Mouse (Mus musculus): ENCODE results near the gene Rrbp1. TPM values are rescaled to one million over a fixed set of nuclear protein-coding genes. Genes with fewer than 3 reads are reported as not detected.

The Rrbp1 gene
- total RNA-seq (2014; fragmentation: Nextera tagmentation) (85.3 and 86.1 TPM in 2 replicates), total RNA-seq (2017) (31.3 and 39.7 TPM in 2 replicates), polyA plus RNA-seq (2012) (70.6 and 71.2 TPM in 2 replicates)

GRCm38 (mm10) chr2:144011080-144011551, at the start of gene Rrbp1:
Gene Rrbp1, minus strand, starts transcription at chr2:144011263.
- Histone ChIP-seq H3K36me3 (replicated peaks) (peaks cover 18% of the 10 kb centered on the region), H3K4me3 (ENCODE audit: low read depth, low read length) (peak within 1 kb of the TSS; percentile 91), H3K4me1 (ENCODE audit: insufficient read depth, low read depth, low read length) (peaks cover 20% of the 10 kb centered on the region), H3K9me3 (replicated peaks) (no peaks in the 10 kb centered on the region), H3K27me3 (ENCODE audit: insufficient read depth, low read length) (peaks cover 12% of the 10 kb centered on the region; the same call in 1 of the 2 replicates)
- TF ChIP-seq GATA2 (IDR thresholded peaks at IDR 0.05; ENCODE audit: borderline replicate concordance, low read depth, low read length) (no peak), TAL1 (conservative IDR thresholded peaks at IDR 0.05; ENCODE audit: low read depth, low read length) (no peak), POLR2AphosphoS5 (IDR thresholded peaks at IDR 0.05; ENCODE audit: insufficient replicate concordance, low read depth, low read length) (no peak), CTCF (IDR thresholded peaks at IDR 0.05; ENCODE audit: low read depth, low read length) (no peak), GATA1 (IDR thresholded peaks at IDR 0.05; ENCODE audit: borderline replicate concordance, low read length) (no peak)
- DNase-seq (ENCODE audit: low spot score) (peak; percentile 98), ATAC-seq (ENCODE audit: extremely low read depth, insufficient number of reproducible peaks, low FRiP score, poor library complexity, severe bottlenecking) (peak; percentile 94)

GRCm38 (mm10) chr2:144057735-144058134, 46.7 kb upstream of the Rrbp1 start:
- Histone ChIP-seq H3K4me1 (ENCODE audit: insufficient read depth, low read depth, low read length) (no peaks in the 10 kb centered on the region), H3K27me3 (ENCODE audit: insufficient read depth, low read length) (no peaks in the 10 kb centered on the region), H3K36me3 (replicated peaks) (no peaks in the 10 kb centered on the region), H3K4me3 (ENCODE audit: low read depth, low read length) (no peak overlapping the region), H3K9me3 (replicated peaks) (no peaks in the 10 kb centered on the region)
- TF ChIP-seq CTCF (IDR thresholded peaks at IDR 0.05; ENCODE audit: low read depth, low read length) = no peak
- TF ChIP-seq POLR2AphosphoS5 (IDR thresholded peaks at IDR 0.05; ENCODE audit: insufficient replicate concordance, low read depth, low read length) = no peak
- no peak for TF ChIP-seq TAL1 (conservative IDR thresholded peaks at IDR 0.05; ENCODE audit: low read depth, low read length)
- TF ChIP-seq GATA2 (IDR thresholded peaks at IDR 0.05; ENCODE audit: borderline replicate concordance, low read depth, low read length) = no peak
- no peak for TF ChIP-seq GATA1 (IDR thresholded peaks at IDR 0.05; ENCODE audit: borderline replicate concordance, low read length)
- no peak for DNase-seq (ENCODE audit: low spot score)
- ATAC-seq (ENCODE audit: extremely low read depth, insufficient number of reproducible peaks, low FRiP score, poor library complexity, severe bottlenecking) = no peak

DNA sequence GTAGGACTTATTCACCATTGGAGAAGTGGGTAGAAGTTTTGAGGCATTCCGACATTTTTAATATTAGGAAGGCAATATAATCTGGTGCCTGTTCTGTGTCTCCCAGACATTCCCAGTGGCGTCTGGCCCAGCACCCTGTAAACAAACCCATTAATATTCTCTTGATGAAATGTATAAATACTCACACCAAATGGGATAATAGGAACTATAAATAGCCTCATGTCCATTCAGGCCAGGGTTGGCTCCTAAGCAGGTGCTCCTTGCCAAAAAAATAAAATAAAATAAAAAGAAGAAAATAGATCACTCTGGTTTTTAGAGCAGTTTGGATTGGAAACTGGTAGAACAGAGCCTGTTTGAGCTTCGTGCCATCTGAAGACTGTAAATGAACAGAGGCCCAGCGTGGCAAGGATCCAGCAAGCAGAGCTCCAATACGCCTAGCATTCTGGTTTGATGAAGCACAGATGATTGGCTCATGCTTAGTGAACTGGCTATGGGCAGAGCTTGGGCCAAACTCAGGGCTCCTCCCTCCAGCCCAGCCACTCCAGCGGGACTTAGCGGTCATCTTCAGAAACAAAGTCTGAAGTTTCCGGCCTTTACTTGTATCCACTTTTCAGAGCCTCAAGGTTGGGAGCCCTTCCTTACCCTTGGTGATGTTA, 41.5 kb upstream of the Rrbp1 start:
- H3K4me1 ChIP-seq (ENCODE audit: insufficient read depth, low read depth, low read length) = no peaks in the 10 kb centered on the region
- H3K9me3 ChIP-seq (replicated peaks) = no peaks in the 10 kb centered on the region
- TF ChIP-seq POLR2AphosphoS5 (IDR thresholded peaks at IDR 0.05; ENCODE audit: insufficient replicate concordance, low read depth, low read length) = no peak
- ATAC-seq (ENCODE audit: extremely low read depth, insufficient number of reproducible peaks, low FRiP score, poor library complexity, severe bottlenecking) = no peak
- H3K4me3 ChIP-seq (ENCODE audit: low read depth, low read length) = no peak overlapping the region
- H3K27me3 ChIP-seq (ENCODE audit: insufficient read depth, low read length) = no peaks in the 10 kb centered on the region
- DNase-seq (ENCODE audit: low spot score) = no peak
- no peaks in the 10 kb centered on the region for H3K36me3 ChIP-seq (replicated peaks)

DNA sequence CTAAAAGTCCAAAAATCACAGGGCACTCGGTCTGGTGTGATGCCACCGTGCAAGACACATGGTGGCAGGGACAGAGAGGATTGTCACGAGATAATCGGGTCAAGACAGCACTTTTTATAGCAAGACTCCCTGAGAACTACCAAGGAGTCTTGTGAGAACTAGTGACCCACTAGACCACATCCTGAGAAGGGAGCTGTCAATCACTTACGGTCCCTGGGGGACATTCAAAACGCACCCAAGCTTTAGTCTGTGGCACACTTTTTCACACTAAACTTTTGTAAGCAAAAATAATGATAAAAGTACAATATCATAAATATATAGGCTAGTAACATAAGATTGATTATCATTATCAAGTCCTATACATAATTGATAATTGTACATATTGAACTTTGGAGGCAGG, 39.8 kb upstream of the Rrbp1 start:
- DNase-seq (ENCODE audit: low spot score) (no peak), ATAC-seq (ENCODE audit: extremely low read depth, insufficient number of reproducible peaks, low FRiP score, poor library complexity, severe bottlenecking) (no peak)
- Histone ChIP-seq H3K4me1 (ENCODE audit: insufficient read depth, low read depth, low read length) (0 out of 2 replicates have a peak, but pooled peaks cover 3% of the 10 kb centered on the region), H3K4me3 (ENCODE audit: low read depth, low read length) (no peak overlapping the region), H3K27me3 (ENCODE audit: insufficient read depth, low read length) (no peaks in the 10 kb centered on the region), H3K36me3 (replicated peaks) (no peaks in the 10 kb centered on the region), H3K9me3 (replicated peaks) (no peaks in the 10 kb centered on the region)
- TF ChIP-seq GATA1 (IDR thresholded peaks at IDR 0.05; ENCODE audit: borderline replicate concordance, low read length) = no peak
- no peak for TF ChIP-seq TAL1 (conservative IDR thresholded peaks at IDR 0.05; ENCODE audit: low read depth, low read length)
- TF ChIP-seq POLR2AphosphoS5 (IDR thresholded peaks at IDR 0.05; ENCODE audit: insufficient replicate concordance, low read depth, low read length) = no peak

- Histone ChIP-seq H3K4me3 (ENCODE audit: low read depth, low read length) (no peak overlapping the region), H3K4me1 (ENCODE audit: insufficient read depth, low read depth, low read length) (0 out of 2 replicates have a peak, but pooled peaks cover 3% of the 10 kb centered on the region), H3K9me3 (replicated peaks) (no peaks in the 10 kb centered on the region), H3K36me3 (replicated peaks) (no peaks in the 10 kb centered on the region), H3K27me3 (ENCODE audit: insufficient read depth, low read length) (no peaks in the 10 kb centered on the region)
- TF ChIP-seq GATA2 (IDR thresholded peaks at IDR 0.05; ENCODE audit: borderline replicate concordance, low read depth, low read length) = no peak
- TF ChIP-seq CTCF (IDR thresholded peaks at IDR 0.05; ENCODE audit: low read depth, low read length) = no peak
- TF ChIP-seq GATA1 (IDR thresholded peaks at IDR 0.05; ENCODE audit: borderline replicate concordance, low read length) = no peak
- no peak for TF ChIP-seq TAL1 (conservative IDR thresholded peaks at IDR 0.05; ENCODE audit: low read depth, low read length)
- TF ChIP-seq POLR2AphosphoS5 (IDR thresholded peaks at IDR 0.05; ENCODE audit: insufficient replicate concordance, low read depth, low read length) = no peak
- ATAC-seq (ENCODE audit: extremely low read depth, insufficient number of reproducible peaks, low FRiP score, poor library complexity, severe bottlenecking) (no peak), DNase-seq (ENCODE audit: low spot score) (no peak)
These were observed 39.1 kb upstream of the Rrbp1 start for GRCm38 (mm10) chr2:144050146-144050680.

DNA sequence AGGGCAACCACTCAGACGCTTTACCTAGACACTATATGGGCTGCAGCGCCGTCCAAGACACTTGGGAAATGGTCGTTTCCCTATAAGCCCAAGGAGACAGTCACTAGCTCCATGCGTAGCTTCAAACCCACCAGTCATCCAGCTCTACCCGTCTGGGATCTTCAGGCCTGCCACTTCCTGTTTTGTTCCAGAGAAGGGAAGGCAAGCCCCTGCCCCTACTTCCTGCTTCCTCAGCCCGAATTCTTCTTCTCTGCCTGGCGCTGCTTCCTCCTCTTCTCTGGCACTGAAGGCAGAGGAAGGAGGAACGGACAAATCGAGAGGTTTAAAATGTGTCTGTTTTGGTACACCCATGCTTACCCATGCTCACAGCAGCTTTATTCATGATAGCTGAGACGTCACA, 35.9 kb upstream of the Rrbp1 start:
- H3K4me1 ChIP-seq (ENCODE audit: insufficient read depth, low read depth, low read length) = 0 out of 2 replicates have a peak, but pooled peaks cover 3% of the 10 kb centered on the region

More for the DNA sequence above, 35.9 kb upstream of the Rrbp1 start:
- no peak for ATAC-seq (ENCODE audit: extremely low read depth, insufficient number of reproducible peaks, low FRiP score, poor library complexity, severe bottlenecking)
- TF ChIP-seq POLR2AphosphoS5 (IDR thresholded peaks at IDR 0.05; ENCODE audit: insufficient replicate concordance, low read depth, low read length) (no peak), CTCF (IDR thresholded peaks at IDR 0.05; ENCODE audit: low read depth, low read length) (no peak), GATA2 (IDR thresholded peaks at IDR 0.05; ENCODE audit: borderline replicate concordance, low read depth, low read length) (no peak), GATA1 (IDR thresholded peaks at IDR 0.05; ENCODE audit: borderline replicate concordance, low read length) (no peak), TAL1 (conservative IDR thresholded peaks at IDR 0.05; ENCODE audit: low read depth, low read length) (no peak)
- no peaks in the 10 kb centered on the region for H3K9me3 ChIP-seq (replicated peaks)
- no peaks in the 10 kb centered on the region for H3K36me3 ChIP-seq (replicated peaks)
- DNase-seq (ENCODE audit: low spot score) = no peak
- no peaks in the 10 kb centered on the region for H3K27me3 ChIP-seq (ENCODE audit: insufficient read depth, low read length)
- no peak overlapping the region for H3K4me3 ChIP-seq (ENCODE audit: low read depth, low read length)
